ENCODE assay signal across 18 mouse cellular contexts in the genomic region with DNA sequence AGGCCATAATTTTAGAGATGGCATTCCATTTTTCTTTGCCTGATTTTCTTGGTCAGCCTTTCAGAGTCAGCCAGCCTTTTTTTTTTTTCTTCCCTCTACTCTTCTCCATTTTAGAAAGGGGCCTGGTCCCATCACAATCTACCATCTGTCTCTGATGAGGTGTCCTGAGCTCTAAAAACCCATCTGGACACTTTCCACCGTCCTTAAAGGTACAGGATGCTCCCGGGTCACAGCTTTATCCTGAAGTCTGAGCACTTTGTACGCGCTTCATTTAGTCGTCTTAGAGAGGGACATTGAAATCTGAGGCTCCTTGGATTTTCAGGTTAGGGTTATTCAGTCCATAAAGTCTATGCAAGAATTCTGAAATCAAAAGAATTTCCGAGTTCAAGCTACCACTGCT.
"Had no signal": no experiment of that assay in that cellular context is flagged by ENCODE, and none has a peak within 500 bp of the region (broad histone marks: within the 10 kb centered on the region; RNA-seq: fewer than 3 reads in every experiment).

No protein-coding gene starts in this region.

- ATAC-seq: liver, embryonic 12.5 days; midbrain, embryonic 13.5 days had no signal

- H3K27ac ChIP-seq: kidney, embryonic 15.5 days; limb, embryonic 10.5 days; limb, embryonic 13.5 days; liver, embryonic 12.5 days; liver, embryonic 15.5 days; lung, embryonic 15.5 days; midbrain, embryonic 10.5 days; midbrain, embryonic 13.5 days; stomach, postnatal 0 days had no signal

- H3K4me1 ChIP-seq: liver, embryonic 12.5 days; liver, embryonic 15.5 days had no signal

- DNase-seq: layer of hippocampus, adult 9-11 months; liver; lung, adult 18-20 months; lung, postnatal 10 days; lung, postnatal 36 days; thymus, adult 2 months; thymus, postnatal 14 days; thymus, postnatal 4 days had no signal

- H3K27me3 ChIP-seq: kidney, embryonic 15.5 days; limb, embryonic 13.5 days; liver, embryonic 12.5 days; liver, embryonic 15.5 days; lung, embryonic 15.5 days; midbrain, embryonic 13.5 days had no signal

- H3K4me3 ChIP-seq: kidney, embryonic 15.5 days; limb, embryonic 10.5 days; limb, embryonic 13.5 days; liver, embryonic 12.5 days; liver, embryonic 15.5 days; lung, embryonic 15.5 days; megakaryocyte, embryonic 14.5 days; midbrain, embryonic 10.5 days; midbrain, embryonic 13.5 days had no signal
